Mouse (Mus musculus) CH12.LX (cell line): ENCODE measurements at regions not wholly inside any gene's neighbourhood (a gene's known extent, or its start where the extent isn't known, plus 50 kb on each side); places are given as distances from the start of the nearest gene placed in this dataset.

ENCODE experiments used
- CHD2 ChIP-seq: IDR thresholded peaks from 2 replicates; pipeline ENCODE4 v1.6.1; 2011; ENCODE audit warnings: low read length, improper control_type of control experiment
- CTCF ChIP-seq, 2 experiments: IDR thresholded peaks in 1 of 2; conservative IDR thresholded peaks in 1 of 2; 2 replicates each; pipeline ENCODE4 v1.5.1; 2011 to 2012; ENCODE audit warnings: low read depth in 2 of 2, low read length in 2 of 2, improper control_type of control experiment in 1 of 2, inconsistent platforms in 1 of 2, mild to moderate bottlenecking in 1 of 2, moderate library complexity in 1 of 2
- KAT2A ChIP-seq: IDR thresholded peaks from 2 replicates; pipeline ENCODE4 v1.6.1; 2012; ENCODE audit warnings: low read length, improper control_type of control experiment, inconsistent platforms; ENCODE audit not compliant: insufficient replicate concordance
- MAX ChIP-seq: IDR thresholded peaks from 2 replicates; pipeline ENCODE4 v1.6.1; 2011; ENCODE audit warnings: low read length, improper control_type of control experiment
- NRF1 ChIP-seq: IDR thresholded peaks from 2 replicates; pipeline ENCODE4 v1.6.1; 2014; ENCODE audit warnings: low read depth, mild to moderate bottlenecking, inconsistent platforms, low read length, improper control_type of control experiment, moderate library complexity
- POLR2A ChIP-seq: IDR thresholded peaks from 2 replicates; pipeline ENCODE4 v1.6.1; 2011; ENCODE audit warnings: low read depth, mild to moderate bottlenecking, improper control_type of control experiment, low read length
- SMC3 ChIP-seq: IDR thresholded peaks from 2 replicates; pipeline ENCODE4 v1.6.1; 2011; ENCODE audit warnings: low read depth, low read length, improper control_type of control experiment
- TBP ChIP-seq: conservative IDR thresholded peaks from 2 replicates; pipeline ENCODE4 v1.6.1; 2011; ENCODE audit warnings: low read depth, low read length, improper control_type of control experiment
- TCF12 ChIP-seq: IDR thresholded peaks from 2 replicates; pipeline ENCODE4 v1.6.1; 2014; ENCODE audit warnings: low read depth, mild to moderate bottlenecking, inconsistent platforms, low read length, improper control_type of control experiment

- TF ChIP-seq MAX: no peak
- TF ChIP-seq NRF1: no peak
- TF ChIP-seq SMC3: no peak
- no peak for TF ChIP-seq TCF12
- TF ChIP-seq CHD2: no peak
- no peak for TF ChIP-seq TBP
- TF ChIP-seq KAT2A: no peak
- no peak for TF ChIP-seq CTCF (conservative IDR thresholded peaks at IDR 0.05 in 1 of 2, IDR thresholded peaks at IDR 0.05 in 1 of 2; ENCODE audit: low read depth in 2 of 2, low read length in 2 of 2)
- no peak for TF ChIP-seq POLR2A
Observed at GRCm38 (mm10) chr13:72419532-72419931, 209.1 kb upstream of the Irx2 start.
